10 mouse cellular contexts compared by ENCODE assay signal in the genomic region with DNA sequence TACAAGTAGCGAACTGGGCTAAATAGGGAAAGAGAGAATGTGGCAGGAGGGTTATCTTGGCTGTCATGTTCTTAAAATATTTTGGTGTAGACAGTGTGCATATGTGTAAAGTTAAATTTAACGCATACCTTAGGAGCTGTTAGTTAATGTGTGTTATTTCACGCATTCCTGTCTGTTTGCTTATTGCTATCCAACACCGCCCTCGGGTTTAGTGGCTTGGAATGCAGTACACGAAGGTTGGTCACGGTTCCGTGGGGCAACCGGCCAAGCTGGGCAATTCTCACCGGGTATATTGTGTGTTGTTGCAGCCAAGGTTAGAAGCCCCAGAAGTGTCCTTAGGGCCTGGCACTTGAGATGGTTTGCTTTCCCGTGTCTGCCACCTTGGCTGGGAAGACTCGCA.
A peak's percentile ranks its signal among the peaks of the same experiment; 100 is the strongest.
DNase-seq lines count a peak whose midpoint lies in the region; ATAC-seq and TF ChIP-seq lines count a peak whose summit lies in the region.
"Had no signal": no experiment of that assay in that cellular context is flagged by ENCODE, and none has a peak within 500 bp of the region (broad histone marks: within the 10 kb centered on the region; RNA-seq: fewer than 3 reads in every experiment).

No protein-coding gene starts in this region.

- DNase-seq in adrenal gland, postnatal 25 days = peak; percentile 3
- no peak for DNase-seq in adrenal gland, adult 2 months
- no peak for DNase-seq in heart, adult 8-10 months (ENCODE audit: low spot score)
- DNase-seq in heart, postnatal 4 days = peak; percentile 19
- peak; percentile 15 for DNase-seq in lung, adult 2 months
- DNase-seq in stomach, postnatal 0 days (ENCODE audit: low spot score) = no peak
- DNase-seq: layer of hippocampus, adult 9-11 months had no signal

- no peaks in the 10 kb centered on the region for H3K9me3 ChIP-seq in heart, embryonic 16.5 days (replicated peaks; ENCODE audit: control insufficient read depth, low read length)
- no peaks in the 10 kb centered on the region for H3K9me3 ChIP-seq in stomach, postnatal 0 days (ENCODE audit: control insufficient read depth, low read length)
- H3K9me3 ChIP-seq: liver, embryonic 15.5 days had no signal

- H3K4me1 ChIP-seq in heart, embryonic 16.5 days (ENCODE audit: control insufficient read depth, insufficient read depth, low read length) = peaks cover 11% of the 10 kb centered on the region
- no peaks in the 10 kb centered on the region for H3K4me1 ChIP-seq in lung, adult 2 months (ENCODE audit: control insufficient read depth, insufficient read depth, low read length)
- no peaks in the 10 kb centered on the region for H3K4me1 ChIP-seq in stomach, postnatal 0 days (replicated peaks; ENCODE audit: control insufficient read depth, insufficient read depth)
- H3K4me1 ChIP-seq: liver, embryonic 15.5 days had no signal

- no peak for TF ChIP-seq EP300 in stomach, postnatal 0 days (optimal IDR thresholded peaks at IDR 0.05)

- no peak overlapping the region for H3K27ac ChIP-seq in heart, embryonic 16.5 days (ENCODE audit: low read length)
- no peak overlapping the region for H3K27ac ChIP-seq in stomach, postnatal 0 days (replicated peaks)
- H3K27ac ChIP-seq: liver, embryonic 15.5 days had no signal

- peak overlapping the region; percentile 44 for H3K4me2 ChIP-seq in heart, embryonic 16.5 days (ENCODE audit: low read depth, low read length)
- no peak overlapping the region for H3K4me2 ChIP-seq in stomach, postnatal 0 days (replicated peaks; ENCODE audit: low read depth)
- H3K4me2 ChIP-seq: liver, embryonic 15.5 days had no signal

- no peak for TF ChIP-seq POLR2A in lung, adult 2 months (IDR thresholded peaks at IDR 0.05; ENCODE audit: borderline replicate concordance, extremely low read depth, low read depth, low read length)

- no peaks in the 10 kb centered on the region for H3K36me3 ChIP-seq in heart, embryonic 16.5 days (ENCODE audit: control insufficient read depth, insufficient read depth)
- H3K36me3 ChIP-seq in stomach, postnatal 0 days (ENCODE audit: control insufficient read depth, insufficient read depth, low read length) = no peaks in the 10 kb centered on the region
- H3K36me3 ChIP-seq: liver, embryonic 15.5 days had no signal

- H3K4me3 ChIP-seq in heart, embryonic 16.5 days (ENCODE audit: low read length) = no peak overlapping the region
- no peak overlapping the region for H3K4me3 ChIP-seq in lung, adult 2 months (replicated peaks; ENCODE audit: extremely low read depth, low read depth, low read length)
- no peak overlapping the region for H3K4me3 ChIP-seq in stomach, postnatal 0 days (ENCODE audit: low read depth, low read length)
- H3K4me3 ChIP-seq: liver, embryonic 15.5 days had no signal

- TF ChIP-seq CTCF in lung, adult 2 months (IDR thresholded peaks at IDR 0.05; ENCODE audit: insufficient read depth, low read length) = no peak
- no peak for TF ChIP-seq CTCF in stomach, postnatal 0 days (IDR thresholded peaks at IDR 0.05; ENCODE audit: low read depth)

- peak; percentile 14; the same call in 1 of the 2 replicates for ATAC-seq in heart, embryonic 16.5 days (replicated peaks; ENCODE audit: extremely low read depth, insufficient read depth, low FRiP score)
- ATAC-seq in stomach, postnatal 0 days (ENCODE audit: low FRiP score, low TSS enrichment) = no peak
- no peak for ATAC-seq in megakaryocyte-erythroid progenitor cell, adult 5-6 weeks (replicated peaks; ENCODE audit: low FRiP score, low TSS enrichment, poor library complexity, severe bottlenecking)

- H3K27me3 ChIP-seq in heart, embryonic 16.5 days (ENCODE audit: control insufficient read depth, insufficient read depth, low read length) = no peaks in the 10 kb centered on the region
- no peaks in the 10 kb centered on the region for H3K27me3 ChIP-seq in stomach, postnatal 0 days (ENCODE audit: control insufficient read depth, insufficient read depth, low read length)
- H3K27me3 ChIP-seq: liver, embryonic 15.5 days had no signal

- H3K9ac ChIP-seq in heart, embryonic 16.5 days (ENCODE audit: low read length) = no peak overlapping the region
- no peak overlapping the region for H3K9ac ChIP-seq in stomach, postnatal 0 days (ENCODE audit: low read length)
- H3K9ac ChIP-seq: liver, embryonic 15.5 days had no signal

- 40% methylated on average over 12 of the region's 12 CpGs for WGBS in heart, embryonic 16.5 days
- 65% methylated on average over 12 of the region's 12 CpGs for WGBS in lung, adult 2 months
- WGBS in stomach, postnatal 0 days = 65% methylated on average over 12 of the region's 12 CpGs

Comparison
In these comparisons a context has a peak if more than half of its experiments do, and no peak if none do; other contexts are left out.
1. DNase-seq: peak in adrenal gland, postnatal 25 days (single experiment), heart, postnatal 4 days (single experiment) and lung, adult 2 months (single experiment); none in adrenal gland, adult 2 months (single experiment), heart, adult 8-10 months (single experiment) and stomach, postnatal 0 days (single experiment).